Mouse (Mus musculus) megakaryocyte, embryonic 14.5 days (primary cell): ENCODE results near the gene Pald1.

ENCODE experiments used
- FLI1 ChIP-seq: IDR thresholded peaks from 2 replicates; pipeline ENCODE4 v1.6.1; 2012; ENCODE audit warnings: low read length, inconsistent platforms, mixed read lengths
- GATA1 ChIP-seq: IDR thresholded peaks from 3 replicates; pipeline ENCODE4 v1.6.1; 2012; ENCODE audit warnings: mixed read lengths, low read length, inconsistent platforms, borderline replicate concordance

GRCm38 (mm10) chr10:61417672-61418071, 34.3 kb upstream of the Pald1 start, which contains the start of gene Nodal:
- TF ChIP-seq GATA1, result no peak
- no peak for TF ChIP-seq FLI1
